Mouse (Mus musculus) lung, embryonic 14.5 days (tissue): ENCODE data around the gene Tmc5. TPM values are rescaled to one million over a fixed set of nuclear protein-coding genes. Genes with fewer than 3 reads are reported as not detected.

Experiments
- ATAC-seq: fragments of 200-750 bp; cut with Nextera tagmentation; 2 replicates; pipeline ENCODE4 v1.8.0; 2017; ENCODE audit warnings: mild to moderate bottlenecking, moderate TSS enrichment, moderate library complexity; ENCODE audit not compliant: insufficient read depth
- DNase-seq: peaks from one replicate; pipeline ENCODE4 v3.0.0-alpha.2; 2015
- H3K27ac ChIP-seq: fragments of 300-500 bp; sonication (generic); 2 replicates; pipeline ENCODE4 v1.5.1; 2014; ENCODE audit warnings: low read depth, mild to moderate bottlenecking, moderate library complexity
- H3K27me3 ChIP-seq: fragments of 300-500 bp; sonication (generic); 2 replicates; pipeline ENCODE4 v1.6.1; 2014; ENCODE audit warnings: low read length, control low read depth; ENCODE audit not compliant: insufficient read depth
- H3K36me3 ChIP-seq: fragments of 300-500 bp; sonication (generic); 2 replicates; pipeline ENCODE4 v1.6.1; 2014; ENCODE audit warnings: control low read depth; ENCODE audit not compliant: insufficient read depth
- H3K4me1 ChIP-seq: fragments of 300-500 bp; sonication (generic); 2 replicates; pipeline ENCODE4 v1.6.1; 2014; ENCODE audit warnings: antibody characterized with exemption, control low read depth; ENCODE audit not compliant: insufficient read depth
- H3K4me2 ChIP-seq: fragments of 300-500 bp; sonication (generic); 2 replicates; pipeline ENCODE4 v1.6.1; 2014; ENCODE audit warnings: mild to moderate bottlenecking
- H3K4me3 ChIP-seq: fragments of 300-500 bp; sonication (generic); 2 replicates; pipeline ENCODE4 v1.5.1; 2014; ENCODE audit warnings: low read depth, low read length
- H3K9ac ChIP-seq: fragments of 300-500 bp; sonication (generic); 2 replicates; pipeline ENCODE4 v1.6.1; 2014
- H3K9me3 ChIP-seq: fragments of 300-500 bp; sonication (generic); 2 replicates; pipeline ENCODE4 v1.6.1; 2016; ENCODE audit warnings: low read depth, low read length, control low read depth
- CTCF ChIP-seq: IDR thresholded peaks from 2 replicates; pipeline ENCODE4 v1.5.1; 2016; ENCODE audit warnings: antibody characterized with exemption, low read depth
- WGBS: fragments of 180-500 bp; shearing (Covaris S2); extraction: QIAGEN DNeasy Blood & Tissue Kit; methylation state at CpG from one replicate; pipeline ENCODE4 v1.1.7; 2014; 5-methylcytosine and 5-hydroxymethylcytosine counted together
- polyA plus RNA-seq: library from polyadenylated mRNA; unstranded; fragments of >200 nt; fragmentation: Nextera tagmentation; extraction: Ambion mirVana; gene quantifications from 2 replicates; pipeline ENCODE4 v1.2.1, GENCODE M21; 2014

Gene Tmc5
- polyA plus RNA-seq, 1 experiment from 2014 or later, result 0.08 TPM

- 78% methylated on average over 6 of the region's 6 CpGs for WGBS
- Histone ChIP-seq H3K4me1 (no peaks in the 10 kb centered on the region), H3K27me3 (no peaks in the 10 kb centered on the region), H3K9ac (no peak overlapping the region), H3K4me3 (no peak overlapping the region), H3K36me3 (no peaks in the 10 kb centered on the region), H3K4me2 (no peak overlapping the region), H3K9me3 (no peaks in the 10 kb centered on the region), H3K27ac (no peak overlapping the region)
- TF ChIP-seq CTCF, result no peak
- ATAC-seq (no peak), DNase-seq (no peak)
Measured at GRCm38 (mm10) chr7:118652572-118653295, 55.6 kb downstream of the Tmc5 start.

GRCm38 (mm10) chr7:118656730-118657129, 59.6 kb downstream of the Tmc5 start:
- H3K9me3 ChIP-seq, result no peaks in the 10 kb centered on the region
- no peak overlapping the region for H3K9ac ChIP-seq
- WGBS, result 45% methylated on average over 6 of the region's 6 CpGs
- H3K4me2 ChIP-seq, result no peak overlapping the region
- no peaks in the 10 kb centered on the region for H3K36me3 ChIP-seq
- H3K4me1 ChIP-seq, result no peaks in the 10 kb centered on the region
- DNase-seq (no peak), ATAC-seq (no peak)
- H3K27me3 ChIP-seq, result no peaks in the 10 kb centered on the region
- H3K27ac ChIP-seq, result no peak overlapping the region
- TF ChIP-seq CTCF, result no peak
- H3K4me3 ChIP-seq, result no peak overlapping the region

DNA sequence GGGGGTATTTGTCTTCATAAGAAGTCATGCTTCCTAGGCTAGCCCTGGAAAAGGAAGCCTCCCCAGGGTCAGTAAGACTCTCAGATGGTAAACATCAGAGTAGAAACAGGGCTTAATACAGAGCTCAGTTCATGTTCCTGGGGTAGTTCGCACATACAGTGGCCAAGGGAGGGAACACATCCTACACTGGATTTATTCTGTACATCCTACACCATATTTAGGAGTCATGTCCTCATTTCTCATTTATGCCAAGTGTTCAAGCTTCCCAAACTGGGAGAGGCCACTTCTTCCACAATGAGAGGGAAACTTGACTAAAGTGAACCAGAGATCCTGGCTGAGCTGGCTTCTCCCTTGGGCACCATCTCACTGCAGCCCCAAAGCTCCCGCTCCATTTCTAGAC, 70.7 kb downstream of the Tmc5 start:
- no peaks in the 10 kb centered on the region for H3K4me1 ChIP-seq
- TF ChIP-seq CTCF, result no peak
- no peaks in the 10 kb centered on the region for H3K9me3 ChIP-seq
- H3K4me2 ChIP-seq, result no peak overlapping the region
- no peaks in the 10 kb centered on the region for H3K36me3 ChIP-seq
- no peak overlapping the region for H3K9ac ChIP-seq
- H3K4me3 ChIP-seq, result no peak overlapping the region
- no peak overlapping the region for H3K27ac ChIP-seq
- DNase-seq, result no peak
- no peak for ATAC-seq
- WGBS, result 86% methylated on average over 2 of the region's 2 CpGs
- no peaks in the 10 kb centered on the region for H3K27me3 ChIP-seq

DNA sequence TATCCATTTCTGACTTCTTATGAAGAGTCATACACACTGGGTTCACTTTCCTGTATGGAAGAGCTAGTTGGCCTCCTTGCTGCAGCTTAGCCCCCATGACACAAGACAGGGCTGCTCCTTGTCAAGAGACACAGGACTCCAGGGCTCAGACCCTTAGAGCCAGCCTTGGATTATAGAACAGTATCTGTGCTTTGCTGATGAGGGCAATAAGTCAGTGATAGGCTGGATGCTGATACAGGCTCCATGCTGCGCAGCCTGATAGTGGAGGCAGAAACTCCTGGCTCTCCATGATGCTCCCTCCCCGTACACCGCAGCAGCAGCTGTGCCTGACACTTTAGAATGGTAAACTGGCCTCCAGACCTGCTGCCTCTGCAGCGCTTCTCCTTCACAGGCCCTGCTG, 73.0 kb downstream of the Tmc5 start:
- Histone ChIP-seq H3K4me3 (no peak overlapping the region), H3K27ac (no peak overlapping the region), H3K9me3 (no peaks in the 10 kb centered on the region), H3K9ac (no peak overlapping the region), H3K4me2 (no peak overlapping the region), H3K4me1 (no peaks in the 10 kb centered on the region), H3K27me3 (no peaks in the 10 kb centered on the region), H3K36me3 (no peaks in the 10 kb centered on the region)
- ATAC-seq (no peak), DNase-seq (no peak)
- 59% methylated on average over 4 of the region's 4 CpGs for WGBS
- no peak for TF ChIP-seq CTCF

DNA sequence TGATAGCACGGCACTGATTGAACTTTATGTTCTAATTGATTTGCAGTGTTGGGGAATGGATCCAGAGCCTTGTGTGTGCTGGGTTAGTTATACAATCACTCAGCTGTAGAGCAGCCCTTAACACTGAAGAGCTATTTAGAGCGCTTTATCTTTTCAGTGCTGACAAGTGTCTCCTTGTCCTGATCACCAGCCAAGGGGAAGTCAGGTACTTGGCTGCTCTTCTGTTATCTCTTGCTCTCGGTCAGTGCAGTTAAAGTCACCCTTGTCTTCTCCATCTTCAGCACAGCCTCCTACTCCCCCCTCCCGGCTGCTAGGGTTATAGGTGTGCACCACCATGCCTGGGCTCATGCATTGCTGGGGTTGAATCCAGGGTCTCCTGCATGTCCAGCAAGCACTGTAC, 79.7 kb downstream of the Tmc5 start:
- no peaks in the 10 kb centered on the region for H3K36me3 ChIP-seq
- ATAC-seq (no peak), DNase-seq (no peak)
- no peaks in the 10 kb centered on the region for H3K27me3 ChIP-seq
- WGBS, result 48% methylated on average over 4 of the region's 4 CpGs
- no peaks in the 10 kb centered on the region for H3K9me3 ChIP-seq
- no peak overlapping the region for H3K27ac ChIP-seq
- H3K4me1 ChIP-seq, result no peaks in the 10 kb centered on the region
- no peak overlapping the region for H3K4me2 ChIP-seq
- no peak overlapping the region for H3K9ac ChIP-seq
- H3K4me3 ChIP-seq, result no peak overlapping the region
- no peak for TF ChIP-seq CTCF

DNA sequence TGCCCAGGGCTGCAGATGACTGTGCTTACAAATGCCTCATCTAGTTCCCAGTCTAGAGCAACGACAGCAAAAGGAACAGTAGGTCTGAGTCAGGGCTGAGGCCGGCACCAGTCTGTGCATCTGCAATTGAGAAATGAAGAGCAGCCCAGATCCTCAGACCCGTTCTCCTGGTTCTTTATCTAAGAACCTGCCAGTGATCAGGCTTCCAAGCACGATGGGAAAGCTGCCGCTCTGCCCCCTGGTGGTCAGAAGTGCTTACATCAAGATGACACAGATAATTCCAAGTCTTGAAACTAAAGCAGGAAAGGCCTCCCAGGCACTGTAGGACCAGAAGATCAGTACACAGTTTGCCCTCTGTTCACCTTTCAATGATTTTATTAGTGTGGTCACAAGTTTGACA, 91.1 kb downstream of the Tmc5 start:
- Histone ChIP-seq H3K36me3 (peaks cover 54% of the 10 kb centered on the region), H3K27me3 (no peaks in the 10 kb centered on the region), H3K4me1 (no peaks in the 10 kb centered on the region), H3K9ac (no peak overlapping the region), H3K4me2 (no peak overlapping the region), H3K4me3 (no peak overlapping the region), H3K9me3 (no peaks in the 10 kb centered on the region), H3K27ac (no peak overlapping the region)
- DNase-seq (peak; percentile 90), ATAC-seq (peak; percentile 65; the same call in 1 of the 2 replicates)
- WGBS, result 24% methylated on average over 5 of the region's 5 CpGs
- TF ChIP-seq CTCF, result peak; percentile 85

GRCm38 (mm10) chr7:118689088-118689487, 92.0 kb downstream of the Tmc5 start:
- ATAC-seq, result no peak
- Histone ChIP-seq H3K9ac (no peak overlapping the region), H3K9me3 (no peaks in the 10 kb centered on the region), H3K4me1 (no peaks in the 10 kb centered on the region), H3K27ac (no peak overlapping the region), H3K27me3 (no peaks in the 10 kb centered on the region), H3K36me3 (peaks cover 59% of the 10 kb centered on the region), H3K4me3 (no peak overlapping the region), H3K4me2 (no peak overlapping the region)
- no peak for TF ChIP-seq CTCF
- DNase-seq, result no peak
- 80% methylated on average over 7 of the region's 7 CpGs for WGBS
